Mouse (Mus musculus) intestine, embryonic 15.5 days (tissue): ENCODE data around the gene Fnbp1. TPM values are rescaled to one million over a fixed set of nuclear protein-coding genes. Genes with fewer than 3 reads are reported as not detected.

ENCODE experiments used
- ATAC-seq: fragments of 200-750 bp; cut with Nextera tagmentation; 2 replicates; pipeline ENCODE4 v1.8.0; 2017; ENCODE audit warnings: moderate TSS enrichment, moderate library complexity
- H3K27ac ChIP-seq: fragments of 300-500 bp; sonication (generic); 2 replicates; pipeline ENCODE4 v1.5.1; 2015; ENCODE audit warnings: mild to moderate bottlenecking, inconsistent platforms
- H3K27me3 ChIP-seq: fragments of 300-500 bp; sonication (generic); replicated peaks from 2 replicates; pipeline ENCODE4 v1.6.1; 2015; ENCODE audit warnings: inconsistent platforms
- H3K36me3 ChIP-seq: fragments of 300-500 bp; sonication (generic); 2 replicates; pipeline ENCODE4 v1.6.1; 2015; ENCODE audit warnings: inconsistent platforms
- H3K4me1 ChIP-seq: fragments of 300-500 bp; sonication (generic); replicated peaks from 2 replicates; pipeline ENCODE4 v1.6.1; 2015; ENCODE audit warnings: inconsistent platforms
- H3K4me2 ChIP-seq: fragments of 300-500 bp; sonication (generic); replicated peaks from 2 replicates; pipeline ENCODE4 v1.6.1; 2015; ENCODE audit warnings: mild to moderate bottlenecking, inconsistent platforms
- H3K4me3 ChIP-seq: fragments of 300-500 bp; sonication (generic); replicated peaks from 2 replicates; pipeline ENCODE4 v1.5.1; 2015; ENCODE audit warnings: inconsistent platforms
- H3K9ac ChIP-seq: fragments of 300-500 bp; sonication (generic); 2 replicates; pipeline ENCODE4 v1.6.1; 2015; ENCODE audit warnings: inconsistent platforms
- H3K9me3 ChIP-seq: fragments of 300-500 bp; sonication (generic); 2 replicates; pipeline ENCODE4 v1.6.1; 2016; ENCODE audit warnings: inconsistent platforms
- WGBS: fragments of 180-500 bp; shearing (Covaris S2); methylation state at CpG from one replicate; pipeline ENCODE4 v1.1.7; 2015; 5-methylcytosine and 5-hydroxymethylcytosine counted together
- polyA plus RNA-seq: library from polyadenylated mRNA; unstranded; fragments of >200 nt; fragmentation: Nextera tagmentation; extraction: Ambion mirVana; gene quantifications from 2 replicates; pipeline ENCODE4 v1.2.1, GENCODE M21; 2015

Gene Fnbp1
- polyA plus RNA-seq, 1 experiment from 2014 or later, result 27.3 TPM

GRCm38 (mm10) chr2:31101285-31101684 is 40.5 kb downstream of the Fnbp1 start:
- WGBS, result 52% methylated on average over 3 of the region's 3 CpGs
- Histone ChIP-seq H3K36me3 (no peaks in the 10 kb centered on the region; the same call in 1 of the 2 replicates), H3K4me1 (peaks cover 7% of the 10 kb centered on the region), H3K4me2 (no peak overlapping the region), H3K27ac (0 out of 2 replicates have a peak overlapping the region, but pooled peaks have one; percentile 2), H3K4me3 (no peak overlapping the region), H3K9me3 (no peaks in the 10 kb centered on the region), H3K27me3 (no peaks in the 10 kb centered on the region), H3K9ac (no peak overlapping the region)
- ATAC-seq, result no peak

GRCm38 (mm10) chr2:31099079-31099478 is 42.7 kb downstream of the Fnbp1 start:
- Histone ChIP-seq H3K9me3 (no peaks in the 10 kb centered on the region), H3K4me1 (peaks cover 4% of the 10 kb centered on the region), H3K4me3 (no peak overlapping the region), H3K36me3 (no peaks in the 10 kb centered on the region; the same call in 1 of the 2 replicates), H3K4me2 (no peak overlapping the region), H3K9ac (no peak overlapping the region), H3K27ac (no peak overlapping the region), H3K27me3 (no peaks in the 10 kb centered on the region)
- 76% methylated on average over 8 of the region's 8 CpGs for WGBS
- ATAC-seq, result no peak

DNA sequence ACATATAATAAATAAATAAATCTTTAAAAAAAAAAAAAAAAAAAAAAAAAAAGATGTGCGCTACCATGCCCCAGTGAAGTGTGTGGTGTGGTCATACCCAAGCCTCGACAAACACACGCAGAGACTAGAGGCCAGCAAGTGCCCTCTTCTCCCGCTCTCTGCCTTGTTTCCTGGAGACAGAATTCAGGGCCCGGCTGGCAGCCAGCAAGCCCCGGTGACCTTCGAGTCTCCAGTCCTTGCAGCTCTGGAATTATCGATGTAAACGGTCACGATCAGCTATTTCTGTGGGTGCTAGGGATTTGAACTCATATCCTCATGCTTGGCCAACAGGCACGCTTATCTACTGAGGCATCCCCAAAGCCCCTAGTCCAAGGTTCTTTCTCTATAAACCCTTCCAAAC is 43.2 kb downstream of the Fnbp1 start:
- Histone ChIP-seq H3K9ac (no peak overlapping the region), H3K36me3 (no peaks in the 10 kb centered on the region; the same call in 1 of the 2 replicates), H3K9me3 (no peaks in the 10 kb centered on the region), H3K27me3 (no peaks in the 10 kb centered on the region), H3K4me3 (no peak overlapping the region), H3K4me1 (peaks cover 4% of the 10 kb centered on the region), H3K27ac (no peak overlapping the region), H3K4me2 (no peak overlapping the region)
- no peak for ATAC-seq
- WGBS, result 95% methylated on average over 11 of the region's 11 CpGs

DNA sequence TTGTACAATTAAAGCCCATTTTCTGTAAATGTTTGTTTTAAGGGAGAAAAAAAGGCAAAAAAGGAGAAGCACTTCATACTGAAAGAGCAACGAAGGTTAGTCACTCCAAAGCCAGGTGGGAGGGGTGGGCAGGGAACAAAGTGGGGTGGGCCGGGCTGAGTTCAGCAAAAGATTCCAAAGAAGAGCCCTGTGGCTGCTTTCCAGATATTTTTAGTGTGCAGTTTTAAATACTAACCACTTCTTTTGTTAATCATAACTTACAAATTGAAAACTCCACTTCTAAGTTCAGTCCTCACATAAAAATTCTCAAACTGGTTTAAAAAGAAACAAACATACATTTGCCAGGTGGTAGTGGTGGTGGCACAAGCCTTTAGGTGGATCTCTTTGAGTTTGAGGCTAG is 44.5 kb downstream of the Fnbp1 start:
- ATAC-seq, result no peak
- Histone ChIP-seq H3K36me3 (no peaks in the 10 kb centered on the region; the same call in 1 of the 2 replicates), H3K27me3 (no peaks in the 10 kb centered on the region), H3K4me2 (no peak overlapping the region), H3K27ac (no peak overlapping the region), H3K9ac (no peak overlapping the region), H3K9me3 (no peaks in the 10 kb centered on the region), H3K4me1 (peaks cover 4% of the 10 kb centered on the region), H3K4me3 (no peak overlapping the region)
- 54% methylated on average over 2 of the region's 2 CpGs for WGBS

- no peak for ATAC-seq
- H3K4me2 ChIP-seq, result no peak overlapping the region
- no peak overlapping the region for H3K4me3 ChIP-seq
- 67% methylated on average over 15 of the region's 15 CpGs for WGBS
- H3K36me3 ChIP-seq, result no peaks in the 10 kb centered on the region; the same call in 1 of the 2 replicates
- no peaks in the 10 kb centered on the region for H3K27me3 ChIP-seq
- no peak overlapping the region for H3K9ac ChIP-seq
- H3K9me3 ChIP-seq, result no peaks in the 10 kb centered on the region
- H3K27ac ChIP-seq, result no peak overlapping the region
- H3K4me1 ChIP-seq, result peaks cover 4% of the 10 kb centered on the region; the same call in 1 of the 2 replicates
Measured at GRCm38 (mm10) chr2:31096119-31096518, 45.7 kb downstream of the Fnbp1 start.

GRCm38 (mm10) chr2:31094565-31094964 is 47.2 kb downstream of the Fnbp1 start:
- WGBS, result 40% methylated on average over 5 of the region's 5 CpGs
- no peaks in the 10 kb centered on the region for H3K36me3 ChIP-seq
- no peak overlapping the region for H3K4me3 ChIP-seq
- H3K27me3 ChIP-seq, result no peaks in the 10 kb centered on the region
- ATAC-seq, result no peak
- no peak overlapping the region for H3K9ac ChIP-seq
- H3K9me3 ChIP-seq, result no peaks in the 10 kb centered on the region
- no peak overlapping the region for H3K4me2 ChIP-seq
- H3K4me1 ChIP-seq, result 0 out of 2 replicates have a peak, but pooled peaks cover 6% of the 10 kb centered on the region
- H3K27ac ChIP-seq, result no peak overlapping the region

- ATAC-seq, result no peak
- Histone ChIP-seq H3K4me1 (peaks cover 19% of the 10 kb centered on the region), H3K27me3 (no peaks in the 10 kb centered on the region), H3K4me2 (no peak overlapping the region), H3K27ac (no peak overlapping the region), H3K9ac (no peak overlapping the region), H3K36me3 (no peaks in the 10 kb centered on the region), H3K4me3 (no peak overlapping the region), H3K9me3 (no peaks in the 10 kb centered on the region)
- 75% methylated on average over 3 of the region's 3 CpGs for WGBS
Measured at GRCm38 (mm10) chr2:31092939-31093338, 48.9 kb downstream of the Fnbp1 start.

DNA sequence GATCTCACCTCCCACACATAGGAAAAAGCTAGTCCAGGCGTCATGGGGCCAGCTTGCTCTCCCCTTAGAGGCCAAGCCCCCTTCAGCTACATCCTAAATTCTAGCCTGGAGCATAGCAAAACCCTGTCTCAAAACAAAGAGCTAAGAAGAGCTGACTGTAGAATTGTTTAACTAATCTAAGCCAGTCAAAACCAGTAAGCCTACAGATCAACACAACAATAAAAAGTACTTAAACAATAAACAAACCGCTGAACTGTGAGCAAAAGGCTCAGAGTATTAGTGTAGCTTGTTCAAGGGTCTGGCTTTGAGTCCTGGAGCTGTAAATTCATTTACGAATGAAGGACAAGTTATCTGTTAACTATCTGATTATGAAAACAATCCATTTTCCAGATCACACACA is 50.6 kb downstream of the Fnbp1 start:
- H3K4me2 ChIP-seq, result no peak overlapping the region
- no peaks in the 10 kb centered on the region for H3K36me3 ChIP-seq
- H3K27me3 ChIP-seq, result no peaks in the 10 kb centered on the region
- peaks cover 32% of the 10 kb centered on the region for H3K4me1 ChIP-seq
- no peak for ATAC-seq
- no peak overlapping the region for H3K27ac ChIP-seq
- no peak overlapping the region for H3K4me3 ChIP-seq
- no peaks in the 10 kb centered on the region for H3K9me3 ChIP-seq
- H3K9ac ChIP-seq, result no peak overlapping the region
- WGBS, result 54% methylated on average over 3 of the region's 3 CpGs

DNA sequence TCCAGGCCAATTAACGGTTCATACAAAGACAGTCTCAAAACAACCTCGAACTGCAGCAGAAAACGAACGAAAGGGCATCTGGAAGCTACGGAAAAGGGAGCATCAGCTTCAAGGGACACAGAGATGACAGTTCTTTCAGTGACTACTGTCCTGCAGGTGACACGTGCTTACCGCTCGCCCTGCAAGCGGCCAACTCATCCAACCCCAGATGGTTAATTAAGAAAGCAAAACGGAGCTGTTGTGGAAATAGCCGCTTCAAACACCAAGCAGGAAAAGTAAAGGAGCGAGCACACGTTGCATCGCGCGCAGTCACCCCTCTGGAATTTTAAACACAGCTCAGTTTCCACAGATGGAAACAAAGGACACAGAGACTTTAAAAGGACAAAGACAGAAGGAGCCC is 52.2 kb downstream of the Fnbp1 start:
- no peaks in the 10 kb centered on the region for H3K36me3 ChIP-seq
- peaks cover 32% of the 10 kb centered on the region for H3K4me1 ChIP-seq
- H3K27ac ChIP-seq, result no peak overlapping the region
- no peaks in the 10 kb centered on the region for H3K27me3 ChIP-seq
- H3K4me2 ChIP-seq, result no peak overlapping the region
- H3K9me3 ChIP-seq, result no peaks in the 10 kb centered on the region
- H3K4me3 ChIP-seq, result no peak overlapping the region
- H3K9ac ChIP-seq, result no peak overlapping the region
- ATAC-seq, result no peak
- WGBS, result 72% methylated on average over 16 of the region's 16 CpGs

DNA sequence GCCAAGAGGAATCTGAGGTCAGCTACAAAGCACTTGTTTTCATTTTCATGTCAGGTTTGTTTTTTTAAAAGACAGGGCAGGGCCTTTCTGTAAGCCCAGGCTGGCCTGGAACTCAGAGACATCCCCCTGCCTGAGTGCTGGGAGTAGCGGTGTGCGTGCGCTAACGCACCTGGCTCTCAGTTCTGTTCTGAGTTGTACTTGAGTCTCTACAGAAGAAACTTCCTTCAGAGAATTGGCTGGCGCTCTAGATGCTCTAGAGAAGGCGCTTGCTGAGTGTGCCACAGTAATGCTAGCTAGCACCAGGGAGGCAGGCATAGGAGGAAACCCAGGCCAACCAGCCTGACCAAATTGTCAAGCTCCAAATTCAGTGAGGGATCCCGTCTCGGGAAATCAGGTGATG is 52.9 kb downstream of the Fnbp1 start:
- WGBS, result 88% methylated on average over 8 of the region's 8 CpGs
- peaks cover 32% of the 10 kb centered on the region for H3K4me1 ChIP-seq
- H3K9me3 ChIP-seq, result no peaks in the 10 kb centered on the region
- H3K36me3 ChIP-seq, result peaks cover 7% of the 10 kb centered on the region
- no peak overlapping the region for H3K4me3 ChIP-seq
- H3K9ac ChIP-seq, result no peak overlapping the region
- ATAC-seq, result no peak
- no peak overlapping the region for H3K4me2 ChIP-seq
- H3K27ac ChIP-seq, result 0 out of 2 replicates have a peak overlapping the region, but pooled peaks have one; percentile 19
- no peaks in the 10 kb centered on the region for H3K27me3 ChIP-seq

- ATAC-seq, result peak; percentile 56
- no peak overlapping the region for H3K4me2 ChIP-seq
Measured at GRCm38 (mm10) chr2:31087663-31088661, 53.8 kb downstream of the Fnbp1 start.

DNA sequence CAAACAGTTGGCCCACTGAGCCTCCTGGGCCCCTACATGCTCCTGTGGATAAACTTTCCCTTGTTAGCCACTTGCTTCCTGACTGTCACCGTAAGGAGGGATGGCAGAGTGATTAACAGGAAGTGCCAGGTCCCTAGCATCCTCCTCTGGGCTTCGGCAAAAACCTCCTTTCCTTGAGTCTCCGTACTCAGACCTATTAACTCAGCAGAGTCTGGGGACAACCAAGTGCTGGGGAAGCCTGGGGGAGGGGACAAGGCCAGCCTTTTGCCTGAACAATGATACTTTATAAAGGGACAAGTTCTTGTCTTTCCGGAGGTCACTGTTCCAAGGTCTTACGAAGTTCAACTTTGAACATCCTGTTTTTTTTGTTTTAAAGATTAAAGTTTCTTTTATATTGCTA is 54.7 kb downstream of the Fnbp1 start:
- H3K27me3 ChIP-seq, result no peaks in the 10 kb centered on the region
- H3K9me3 ChIP-seq, result no peaks in the 10 kb centered on the region
- no peak for ATAC-seq
- 0 out of 2 replicates have a peak overlapping the region, but pooled peaks have one; percentile 11 for H3K27ac ChIP-seq
- no peak overlapping the region for H3K4me2 ChIP-seq
- 31% methylated on average over 5 of the region's 5 CpGs for WGBS
- H3K4me3 ChIP-seq, result no peak overlapping the region
- peaks cover 32% of the 10 kb centered on the region for H3K4me1 ChIP-seq
- peaks cover 11% of the 10 kb centered on the region for H3K36me3 ChIP-seq
- no peak overlapping the region for H3K9ac ChIP-seq

More at GRCm38 (mm10) chr2:31087663-31088661, 53.8 kb downstream of the Fnbp1 start:
- peaks cover 11% of the 10 kb centered on the region for H3K36me3 ChIP-seq
- H3K9me3 ChIP-seq, result no peaks in the 10 kb centered on the region
- peaks cover 32% of the 10 kb centered on the region for H3K4me1 ChIP-seq
- H3K27ac ChIP-seq, result peak overlapping the region; percentile 34
- no peak overlapping the region for H3K9ac ChIP-seq
- WGBS, result 27% methylated on average over 11 of the region's 11 CpGs
- no peak overlapping the region for H3K4me3 ChIP-seq
- H3K27me3 ChIP-seq, result no peaks in the 10 kb centered on the region
